Mouse (Mus musculus) hematopoietic stem cell, adult 5-6 weeks (primary cell): ENCODE measurements around the gene Thsd4. TPM values are rescaled to one million over a fixed set of nuclear protein-coding genes. Genes with fewer than 3 reads are reported as not detected.
"Not testable (repeated sequence)": the region's sequence is repeated elsewhere in the genome, so short reads cannot be mapped to it uniquely, and the experiment has no call there.

Experiments used
- ATAC-seq, 2 experiments: fragments of 125-278 bp in 1 of 2; replicated peaks in 1 of 2; 2 replicates each; pipeline ENCODE4 v1.8.0; 2016 to 2017; ENCODE audit warnings: inconsistent platforms in 2 of 2, mild to moderate bottlenecking in 2 of 2, moderate number of reproducible peaks in 2 of 2, low read depth in 1 of 2, moderate TSS enrichment in 1 of 2; ENCODE audit not compliant: low FRiP score in 2 of 2, poor library complexity in 2 of 2, severe bottlenecking in 2 of 2, insufficient read depth in 1 of 2, low TSS enrichment in 1 of 2
- total RNA-seq: library from RNA; stranded (forward); fragments of 172-1452, 232-1000 nt; gene quantifications from 2 replicates; pipeline ENCODE4 v1.2.3, GENCODE M21; 2017

Gene Thsd4
- total RNA-seq, 1 experiment from 2014 or later, result 1.0 TPM

- ATAC-seq, result no peak
These were observed 216.5 kb downstream of the Thsd4 start for GRCm38 (mm10) chr9:60305204-60305840.

- no peak for ATAC-seq
These were observed 225.6 kb downstream of the Thsd4 start for GRCm38 (mm10) chr9:60296276-60296675.

- ATAC-seq, result no peak
These were observed 226.6 kb downstream of the Thsd4 start for GRCm38 (mm10) chr9:60295199-60295598.

GRCm38 (mm10) chr9:60293129-60293528 lies 228.7 kb downstream of the Thsd4 start:
- no peak for ATAC-seq

- ATAC-seq, result no peak
These were observed 231.1 kb downstream of the Thsd4 start for GRCm38 (mm10) chr9:60290780-60291179.

- no peak for ATAC-seq
These were observed 233.1 kb downstream of the Thsd4 start for GRCm38 (mm10) chr9:60288789-60289188.

- no peak for ATAC-seq
These were observed 235.5 kb downstream of the Thsd4 start for GRCm38 (mm10) chr9:60286390-60286789.

GRCm38 (mm10) chr9:60285047-60285462 lies 236.8 kb downstream of the Thsd4 start:
- no peak for ATAC-seq

- no peak for ATAC-seq
These were observed 237.5 kb downstream of the Thsd4 start for GRCm38 (mm10) chr9:60284318-60284717.

- ATAC-seq, result no peak
These were observed 238.3 kb downstream of the Thsd4 start for GRCm38 (mm10) chr9:60283546-60283945.

- ATAC-seq, result no peak
These were observed 240.6 kb downstream of the Thsd4 start for GRCm38 (mm10) chr9:60281281-60281680.

GRCm38 (mm10) chr9:60280786-60281185 lies 241.1 kb downstream of the Thsd4 start:
- ATAC-seq, result no peak

- no peak for ATAC-seq
These were observed 242.3 kb downstream of the Thsd4 start for GRCm38 (mm10) chr9:60279556-60279955.

GRCm38 (mm10) chr9:60276351-60276750 lies 245.5 kb downstream of the Thsd4 start:
- ATAC-seq, result no peak

- no peak for ATAC-seq
These were observed 246.3 kb downstream of the Thsd4 start for GRCm38 (mm10) chr9:60275410-60276159.

GRCm38 (mm10) chr9:60274503-60274902 lies 247.3 kb downstream of the Thsd4 start:
- no peak for ATAC-seq

GRCm38 (mm10) chr9:60272345-60272744 lies 249.5 kb downstream of the Thsd4 start:
- ATAC-seq, result not testable (repeated sequence)

- ATAC-seq, result no peak
These were observed 249.9 kb downstream of the Thsd4 start for GRCm38 (mm10) chr9:60271940-60272339.

GRCm38 (mm10) chr9:60269807-60270206 lies 252.0 kb downstream of the Thsd4 start:
- ATAC-seq, result no peak
